Mouse (Mus musculus) common myeloid progenitor, adult 5-6 weeks (primary cell): Measurements from ENCODE around the gene Ebf1. TPM values are rescaled to one million over a fixed set of nuclear protein-coding genes. Genes with fewer than 3 reads are reported as not detected.

Experiments
- ATAC-seq: replicated peaks from 2 replicates; pipeline ENCODE4 v1.8.0; 2016; ENCODE audit warnings: low read depth, mild to moderate bottlenecking, moderate TSS enrichment, inconsistent platforms; ENCODE audit not compliant: poor library complexity, severe bottlenecking
- total RNA-seq: library from RNA; stranded (forward); fragments of 200-1000, 187-1606 nt; gene quantifications from 2 replicates; pipeline ENCODE4 v1.2.3, GENCODE M21; 2017

Gene Ebf1
- total RNA-seq, 1 experiment from 2014 or later = not detected

DNA sequence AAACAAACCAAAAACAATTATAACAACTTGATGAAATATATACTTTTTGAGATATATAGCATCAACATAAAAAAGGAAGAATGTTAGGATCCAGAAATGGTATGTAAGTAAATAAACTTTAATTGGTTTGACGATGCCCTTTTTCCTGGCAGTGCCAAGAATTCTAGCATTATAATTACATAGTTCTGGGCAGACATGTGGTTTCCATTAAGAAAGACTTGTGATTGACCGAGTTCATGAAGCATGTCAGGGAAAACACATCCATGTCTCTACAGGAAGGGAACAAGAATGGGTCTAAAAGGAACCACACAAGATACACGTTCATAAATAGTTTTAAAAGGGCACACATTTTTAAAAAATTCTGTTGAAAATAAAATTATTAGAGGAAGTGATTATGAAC is 110.3 kb downstream of the Ebf1 start:
- no peak for ATAC-seq

GRCm38 (mm10) chr11:44727821-44728220 is 110.7 kb downstream of the Ebf1 start:
- no peak for ATAC-seq

DNA sequence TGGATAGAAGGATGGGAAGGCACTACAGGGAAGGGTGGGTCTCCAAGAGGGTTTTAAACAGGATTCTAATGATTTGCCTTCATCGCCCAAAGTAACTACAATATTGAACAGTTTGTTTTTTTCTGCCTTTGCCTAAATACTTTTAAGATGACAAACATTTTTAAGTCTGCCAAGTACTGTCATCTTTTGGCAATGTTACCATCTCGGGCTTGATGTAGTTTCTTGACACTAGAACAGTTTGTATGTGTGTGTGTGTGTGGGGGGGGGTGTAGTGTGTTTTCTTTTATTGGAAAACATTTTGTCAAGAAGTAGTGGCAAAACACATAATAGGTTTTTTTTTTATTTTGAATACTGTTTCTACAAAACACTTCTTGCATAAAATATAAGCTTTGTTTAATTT is 111.2 kb downstream of the Ebf1 start:
- no peak for ATAC-seq

- ATAC-seq = no peak
These were observed 112.8 kb downstream of the Ebf1 start for GRCm38 (mm10) chr11:44729931-44730330.

DNA sequence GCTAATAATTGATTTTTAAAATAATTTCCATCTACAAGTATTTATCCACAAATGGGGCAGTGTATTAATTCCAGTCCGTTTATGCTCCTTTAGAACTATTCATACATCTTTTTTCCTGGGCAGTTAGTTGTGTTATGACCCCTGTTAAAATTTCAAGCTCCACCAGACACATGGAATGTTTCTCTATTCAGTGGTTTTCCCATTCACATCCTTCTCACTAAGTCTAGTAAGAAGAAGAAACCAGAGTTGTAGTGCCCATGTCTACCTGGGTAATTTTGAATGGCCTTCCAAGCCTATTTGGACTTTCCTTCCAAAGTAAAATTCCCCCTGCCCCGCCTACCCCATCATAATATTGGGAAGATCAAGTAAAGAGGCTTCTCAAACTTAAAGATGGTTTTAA is 114.6 kb downstream of the Ebf1 start:
- ATAC-seq = no peak

- ATAC-seq = no peak
These were observed 116.2 kb downstream of the Ebf1 start for GRCm38 (mm10) chr11:44733276-44733675.

DNA sequence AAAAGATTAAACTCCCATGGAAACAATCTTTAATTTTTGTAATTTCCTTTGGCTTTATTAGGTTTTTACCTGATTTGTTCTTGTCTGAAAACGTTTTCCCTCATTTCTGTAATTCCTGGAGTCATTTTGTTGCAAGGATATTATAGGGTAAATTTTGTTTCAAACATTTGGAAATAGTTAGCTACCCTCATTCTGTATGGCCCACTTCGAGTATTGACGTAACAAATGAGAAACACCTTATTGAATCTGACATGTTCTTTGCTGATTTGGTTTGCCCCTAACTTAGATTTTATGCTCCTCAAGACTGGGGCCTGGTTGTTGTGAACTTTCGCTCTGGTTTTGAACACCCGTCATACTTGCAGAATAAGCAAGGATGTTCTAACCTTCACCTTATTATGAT is 120.9 kb downstream of the Ebf1 start:
- ATAC-seq = no peak

DNA sequence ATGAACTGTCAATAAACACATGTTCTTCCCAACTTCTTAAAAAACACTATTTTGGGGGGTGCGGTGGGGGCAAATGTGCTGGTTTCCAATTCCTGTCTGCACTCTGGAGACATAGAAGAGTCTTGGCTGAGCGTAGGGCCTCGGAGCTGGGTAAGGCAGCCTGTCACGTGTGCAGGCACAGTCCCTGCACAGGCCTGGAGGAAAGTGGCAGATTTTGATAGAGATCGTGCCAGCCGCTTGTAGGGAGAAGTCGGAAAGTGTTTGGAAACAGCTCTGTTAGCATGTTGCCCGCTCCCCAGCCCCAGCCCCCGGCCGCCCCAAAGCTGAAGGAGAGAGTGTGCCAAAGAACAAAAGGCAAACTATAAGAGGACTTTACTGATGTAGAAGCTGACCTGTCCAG is 121.7 kb downstream of the Ebf1 start:
- ATAC-seq = no peak

DNA sequence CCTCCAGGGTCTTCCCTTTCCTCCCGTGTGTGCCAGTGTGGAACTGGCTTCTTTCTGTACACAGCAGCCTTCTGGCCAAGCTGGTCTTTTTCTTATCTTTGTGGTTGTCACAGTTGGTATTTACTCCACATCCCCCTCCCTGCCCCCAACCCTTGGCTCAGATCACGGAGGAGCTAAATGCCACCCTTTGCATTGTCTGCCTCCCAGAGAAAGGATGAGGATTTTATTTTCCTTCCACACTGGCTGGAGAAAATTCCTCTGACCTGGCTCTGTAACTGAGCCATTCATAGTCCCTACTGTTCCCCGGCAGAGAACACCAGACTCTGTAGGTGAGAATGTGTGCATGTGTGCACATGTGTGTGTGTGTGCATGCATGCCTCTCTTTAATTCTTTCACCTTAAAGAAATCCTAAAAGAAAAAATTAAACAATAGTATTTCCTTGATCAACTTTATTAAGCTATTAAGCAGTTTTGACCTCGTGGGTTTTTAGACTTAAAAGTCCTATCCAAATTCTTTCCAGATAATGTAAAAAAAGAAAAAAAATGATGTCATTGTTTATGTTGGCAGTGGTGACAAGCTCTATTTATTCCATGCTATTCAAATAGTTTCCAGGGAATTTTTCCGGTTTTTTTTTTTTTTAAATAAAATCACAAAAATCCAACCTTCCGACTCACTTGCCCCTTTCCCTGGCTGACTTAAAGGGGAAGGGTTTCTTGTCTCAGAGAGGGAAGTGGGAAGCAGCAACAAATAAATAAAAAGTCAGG is 123.3 kb downstream of the Ebf1 start:
- ATAC-seq = no peak

DNA sequence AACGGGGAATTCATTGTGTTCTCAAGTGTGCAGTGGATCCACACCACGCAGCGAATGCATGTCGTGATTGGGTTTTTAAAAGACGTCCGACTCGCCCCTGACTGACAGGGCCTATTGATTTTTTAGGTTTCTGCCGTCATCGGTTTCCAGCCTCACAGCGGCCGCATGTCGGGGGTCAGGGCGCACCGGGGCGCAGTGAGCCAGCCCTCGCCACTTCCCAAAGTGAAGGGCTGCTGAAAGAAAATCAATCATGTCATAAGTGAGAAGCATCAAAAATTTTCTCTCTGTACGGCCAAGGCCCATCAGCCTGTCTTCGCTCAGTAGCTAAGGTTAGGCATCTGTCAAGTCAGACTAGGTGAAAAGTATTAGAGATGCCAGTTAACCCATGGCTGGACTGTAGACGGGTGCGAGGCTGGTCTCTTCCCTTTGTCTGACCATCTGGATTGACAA is 124.0 kb downstream of the Ebf1 start:
- ATAC-seq = no peak

- no peak for ATAC-seq
These were observed 127.3 kb downstream of the Ebf1 start for GRCm38 (mm10) chr11:44744446-44744845.

- ATAC-seq = no peak
These were observed 128.8 kb downstream of the Ebf1 start for GRCm38 (mm10) chr11:44745946-44746345.

GRCm38 (mm10) chr11:44746731-44747130 is 129.6 kb downstream of the Ebf1 start:
- no peak for ATAC-seq

GRCm38 (mm10) chr11:44749309-44749708 is 132.2 kb downstream of the Ebf1 start:
- ATAC-seq = no peak

GRCm38 (mm10) chr11:44754336-44754735 is 137.2 kb downstream of the Ebf1 start:
- ATAC-seq = no peak

- ATAC-seq = no peak
These were observed 139.2 kb downstream of the Ebf1 start for GRCm38 (mm10) chr11:44756321-44756720.

- no peak for ATAC-seq
These were observed 141.7 kb downstream of the Ebf1 start for GRCm38 (mm10) chr11:44758857-44759256.

DNA sequence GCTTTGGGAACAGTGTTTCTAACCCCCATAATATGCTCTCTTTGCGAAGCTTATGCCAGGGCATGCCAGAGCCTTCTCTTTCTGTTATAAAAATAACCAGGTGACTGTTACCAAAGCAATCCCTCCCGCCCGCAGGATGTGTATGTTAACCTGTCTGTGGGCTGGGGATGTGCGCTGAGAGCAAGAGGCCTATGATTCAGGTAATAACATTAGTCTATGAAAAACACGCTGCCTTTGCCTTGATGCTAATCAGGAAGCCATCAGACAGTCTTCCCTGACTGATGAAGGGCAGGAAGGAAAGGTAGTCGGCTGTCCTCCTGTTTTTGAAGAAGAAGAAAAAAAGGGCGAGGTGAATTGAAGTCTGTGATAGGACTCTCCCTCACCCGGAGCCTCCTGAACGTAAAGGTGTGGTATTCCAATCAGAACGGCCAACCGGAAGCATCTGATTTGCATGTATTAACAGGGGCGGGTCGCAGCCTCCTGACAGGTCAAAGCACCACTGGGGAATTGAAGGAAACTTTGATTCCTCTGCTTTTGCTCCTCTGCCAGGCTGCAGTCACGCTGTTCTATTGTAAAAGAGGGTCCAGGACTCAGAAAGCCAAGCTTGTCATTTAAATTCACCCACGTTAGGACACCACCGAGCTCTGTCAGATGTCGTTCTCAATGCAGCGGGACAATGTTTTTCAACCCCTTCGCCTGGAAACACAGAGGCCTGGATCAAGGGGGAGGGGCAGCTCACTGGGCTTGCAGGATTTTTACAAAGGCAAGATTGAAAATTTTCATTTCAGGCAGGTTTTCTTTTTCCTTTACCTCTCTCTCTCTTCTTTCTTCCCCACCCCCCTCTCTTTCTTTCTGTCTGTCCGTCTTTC is 144.2 kb downstream of the Ebf1 start:
- no peak for ATAC-seq

DNA sequence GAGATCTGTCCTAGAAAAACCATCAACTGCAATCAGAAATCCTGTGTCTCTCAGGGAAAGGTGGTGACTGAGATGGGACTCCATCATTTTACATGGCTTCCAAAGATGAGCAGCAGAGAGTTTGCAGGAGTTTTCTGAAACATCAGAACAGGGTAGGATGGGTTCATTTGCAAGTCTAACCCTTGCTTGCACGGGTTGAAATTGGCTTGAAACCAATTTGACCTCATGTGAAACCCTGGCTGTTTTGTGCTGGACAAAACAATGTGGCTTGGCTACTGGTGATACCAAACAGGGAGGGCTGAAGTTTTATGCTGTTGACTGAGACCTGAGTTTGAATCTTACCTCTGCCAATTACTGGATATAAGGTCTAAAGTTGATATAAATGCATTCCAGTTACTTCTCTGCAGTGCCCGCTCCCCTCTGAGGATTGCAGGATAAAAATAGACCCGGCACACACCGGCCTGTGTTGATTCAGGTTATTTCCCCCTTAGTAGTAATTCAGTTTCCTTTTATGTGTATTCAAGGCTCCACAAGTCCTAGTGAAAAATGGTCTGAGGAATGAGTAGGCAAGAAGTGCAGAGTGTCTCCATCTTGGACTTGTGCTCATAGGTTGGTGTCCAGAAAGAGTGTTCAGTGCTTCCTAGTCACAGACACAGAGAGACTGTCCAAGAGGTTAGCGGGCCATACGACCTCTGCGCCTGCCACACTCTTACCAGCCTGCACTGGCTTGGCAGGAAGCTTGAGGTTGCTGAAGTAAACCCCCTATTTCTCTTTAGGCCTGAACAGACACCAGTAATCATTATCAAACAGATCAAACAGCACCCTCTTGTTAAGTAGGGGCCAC is 147.1 kb downstream of the Ebf1 start:
- ATAC-seq = no peak

- no peak for ATAC-seq
These were observed 147.9 kb downstream of the Ebf1 start for GRCm38 (mm10) chr11:44764988-44765387.
